Mouse (Mus musculus) embryo, embryonic 10 days (tissue): Measurements from ENCODE around the gene Vegfa.
"Not testable (repeated sequence)": the region's sequence is repeated elsewhere in the genome, so short reads cannot be mapped to it uniquely, and the experiment has no call there.

ENCODE experiments used
- DNase-seq: peaks from one replicate; pipeline ENCODE4 v3.0.0-alpha.2; 2015; ENCODE audit warnings: low spot score

The Vegfa gene

DNA sequence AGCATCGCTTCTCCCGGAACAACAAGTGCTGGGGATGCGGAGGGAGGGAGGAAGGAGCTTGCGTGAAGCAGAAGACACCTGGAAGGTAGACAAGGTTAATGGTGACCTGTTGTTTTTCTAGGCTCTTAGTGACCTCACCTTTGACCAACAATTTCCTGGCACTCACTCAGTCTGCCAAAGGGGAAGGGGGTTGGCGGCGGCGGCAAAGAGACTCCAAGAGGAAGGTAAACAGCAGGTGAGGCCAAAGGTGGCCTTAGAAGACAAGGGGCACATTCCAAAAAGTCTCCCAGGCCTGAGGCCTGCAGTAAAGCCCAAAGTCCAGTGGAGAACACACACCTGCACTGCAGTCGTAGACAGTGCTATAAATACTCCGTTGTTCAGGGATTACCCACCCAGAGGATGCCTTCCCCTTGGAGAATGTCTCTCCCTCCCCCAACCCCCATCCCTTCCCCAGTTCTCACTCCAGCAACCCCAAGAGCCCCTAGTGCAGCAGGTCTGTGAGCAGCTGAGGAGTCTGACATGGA is 35.2 kb downstream of the Vegfa start:
- DNase-seq = no peak

DNA sequence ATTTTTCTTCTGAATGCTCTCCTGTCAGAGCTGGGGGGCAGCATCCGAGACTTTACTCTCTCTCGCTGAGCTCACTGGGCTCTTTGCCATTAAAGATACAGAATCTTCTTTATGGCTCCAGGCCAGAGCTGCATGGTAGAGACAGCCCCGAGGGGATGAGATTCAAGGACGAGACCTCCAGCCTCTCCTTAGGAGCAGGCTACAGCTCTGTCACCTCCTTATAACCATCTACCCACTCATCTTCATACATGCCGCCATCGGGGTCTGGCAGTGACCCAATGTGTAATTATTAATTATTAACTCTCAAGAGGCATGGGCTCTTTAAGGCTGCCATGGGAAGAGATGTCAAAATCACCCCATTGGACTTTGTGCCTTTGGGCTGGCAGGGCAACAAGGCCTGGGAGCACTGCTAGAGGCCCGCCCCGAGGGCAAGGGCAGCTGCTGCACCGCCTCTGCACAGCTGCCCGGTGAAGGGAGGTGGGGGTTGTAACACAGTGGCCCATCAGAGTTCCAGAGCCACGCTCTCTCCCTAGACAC is 37.8 kb downstream of the Vegfa start:
- no peak for DNase-seq

DNA sequence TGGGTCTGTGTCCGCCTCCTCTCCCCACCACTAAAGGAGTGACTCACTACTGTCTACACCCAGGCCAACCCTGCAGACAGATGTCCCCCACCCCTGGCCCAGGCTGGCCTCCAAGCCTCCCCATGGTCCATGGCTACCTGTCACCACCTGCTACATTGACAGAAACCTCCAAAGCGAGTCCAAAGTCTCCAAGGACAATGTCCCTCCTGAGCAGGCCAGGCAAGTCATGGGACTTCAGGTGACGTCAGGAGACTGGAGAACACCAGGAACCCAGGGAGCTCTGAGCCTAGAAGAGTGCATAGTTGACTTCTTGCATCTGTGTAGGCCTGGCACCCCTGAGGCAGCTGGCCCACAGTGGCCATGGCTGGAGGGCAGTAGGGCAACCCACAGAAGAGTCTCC is 45.3 kb downstream of the Vegfa start:
- no peak for DNase-seq

DNA sequence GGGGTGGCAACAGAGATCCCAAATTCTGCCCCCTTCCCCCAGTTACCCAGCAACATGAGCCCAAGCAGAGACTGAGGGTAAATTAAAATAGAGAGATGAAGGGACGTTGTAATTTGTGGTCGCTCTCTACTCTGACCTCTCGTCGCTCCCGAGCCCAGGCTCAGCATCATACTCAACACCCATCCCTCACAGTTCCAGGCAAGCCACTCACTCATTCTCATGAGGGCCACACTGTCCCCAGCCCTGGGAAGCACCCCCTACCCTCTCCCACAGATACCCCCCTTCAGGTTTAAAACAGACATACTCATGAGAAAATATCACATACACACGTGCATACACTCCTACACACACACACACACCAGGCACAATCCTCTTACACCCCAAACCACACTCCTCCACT is 45.8 kb downstream of the Vegfa start:
- DNase-seq = no peak

DNA sequence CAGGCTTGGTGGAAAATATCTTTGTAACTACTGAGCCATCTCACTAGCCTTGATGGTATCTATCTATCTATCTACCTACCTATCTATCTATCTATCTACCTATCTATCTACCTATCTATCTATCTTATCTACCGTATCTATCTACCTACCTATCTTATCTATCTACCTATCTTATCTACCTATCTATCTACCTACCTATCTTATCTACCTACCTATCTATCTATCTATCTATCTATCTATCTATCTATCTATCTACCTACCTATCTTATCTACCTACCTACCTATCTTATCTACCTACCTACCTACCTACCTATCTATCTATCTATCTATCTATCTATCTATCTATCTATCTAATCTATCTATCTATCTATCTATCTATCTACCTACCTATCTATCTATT is 49.0 kb downstream of the Vegfa start:
- DNase-seq = not testable (repeated sequence)

DNA sequence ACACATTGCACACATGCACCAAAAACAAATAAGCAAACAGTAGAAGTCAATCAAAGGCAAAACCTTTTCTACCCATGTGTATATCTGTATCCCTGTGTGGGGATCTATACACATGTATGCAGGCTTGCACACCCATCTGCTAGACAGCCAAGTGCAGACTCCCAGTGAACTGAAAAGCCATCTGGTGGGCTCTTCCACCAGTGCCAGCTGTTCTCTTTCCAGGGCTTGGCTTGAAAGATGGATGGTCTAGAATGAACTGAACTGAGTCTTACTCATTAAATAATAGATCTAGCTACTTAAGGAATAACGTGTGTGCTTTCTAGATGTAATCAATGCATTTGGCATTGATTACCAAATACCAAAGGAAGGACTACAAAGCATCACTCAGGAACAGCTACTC is 50.3 kb downstream of the Vegfa start:
- DNase-seq = no peak

DNA sequence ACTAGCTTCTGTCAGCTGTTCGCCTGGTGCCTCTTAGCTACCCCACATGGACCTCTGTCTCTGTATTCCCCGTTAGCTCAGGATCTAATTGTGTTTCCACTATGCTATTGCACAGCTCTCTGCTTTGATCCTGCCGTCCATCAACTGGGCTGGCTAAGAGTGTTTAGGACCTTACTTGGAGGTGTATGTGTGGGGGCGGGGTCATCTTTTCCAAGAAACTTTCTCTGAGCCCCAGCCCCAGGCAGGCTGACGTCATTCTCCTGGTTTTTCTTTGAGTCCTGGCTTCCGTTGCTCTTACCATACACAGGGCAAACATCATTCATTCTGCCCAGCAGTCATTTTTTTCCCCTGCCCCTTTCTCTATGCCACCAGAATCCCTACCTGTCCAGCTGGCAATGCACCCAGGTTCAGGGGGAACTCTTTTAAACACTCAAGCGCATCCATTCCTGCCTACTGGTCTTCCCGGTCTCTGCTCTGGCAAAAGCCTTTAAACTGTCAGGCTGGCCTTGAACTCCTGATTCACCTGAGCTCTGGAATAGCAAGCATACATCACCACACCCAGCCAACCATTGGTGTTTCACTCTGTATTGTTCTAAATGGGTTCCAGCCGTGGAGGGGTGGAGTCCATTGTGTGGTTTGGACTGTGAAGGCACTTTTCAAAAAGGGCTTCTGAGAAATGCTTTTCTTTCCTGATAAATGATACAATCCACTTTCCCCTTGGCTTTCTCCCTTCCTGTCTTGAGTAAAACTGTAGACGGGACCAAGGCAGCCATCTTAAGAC is 53.0 kb downstream of the Vegfa start:
- no peak for DNase-seq

DNA sequence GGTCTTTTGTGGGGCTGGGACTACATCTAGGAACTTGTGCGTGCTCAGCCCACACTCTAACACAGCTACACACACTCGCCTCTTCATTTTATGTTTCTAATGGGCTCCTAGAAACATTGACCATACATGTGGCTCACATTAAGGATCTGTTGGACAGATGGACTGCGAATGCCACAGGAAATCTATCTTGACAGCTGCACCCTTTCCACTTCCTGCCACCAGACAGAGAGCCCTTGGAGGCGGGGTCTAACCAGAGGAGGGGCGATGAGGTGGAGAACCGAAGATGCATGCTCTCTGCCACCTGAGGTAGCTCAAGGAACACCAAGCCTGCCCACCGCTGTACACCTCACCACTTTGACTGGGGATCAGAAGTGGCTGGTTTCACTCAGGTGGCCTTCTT is 57.7 kb downstream of the Vegfa start:
- peak; percentile 68 for DNase-seq

DNA sequence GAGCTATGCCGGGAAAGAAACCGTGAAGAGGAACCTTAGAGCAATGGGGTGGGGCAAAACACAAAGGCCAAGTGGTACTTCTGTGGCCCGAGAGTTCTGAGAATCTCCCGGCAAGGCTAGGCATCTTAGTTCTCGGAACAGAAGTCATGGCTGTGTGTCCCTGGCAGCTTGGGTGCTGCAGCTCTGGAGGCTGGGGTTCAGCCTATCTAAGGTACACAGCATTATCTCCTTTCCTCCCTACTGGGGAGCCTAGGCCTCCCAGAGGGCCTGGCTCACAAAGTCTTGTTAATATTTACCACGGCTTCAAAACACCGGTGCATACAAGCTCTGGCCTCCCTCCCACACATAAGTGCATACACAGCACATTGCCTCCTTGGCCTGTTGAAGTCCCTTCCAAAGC is 59.0 kb downstream of the Vegfa start:
- DNase-seq = no peak

DNA sequence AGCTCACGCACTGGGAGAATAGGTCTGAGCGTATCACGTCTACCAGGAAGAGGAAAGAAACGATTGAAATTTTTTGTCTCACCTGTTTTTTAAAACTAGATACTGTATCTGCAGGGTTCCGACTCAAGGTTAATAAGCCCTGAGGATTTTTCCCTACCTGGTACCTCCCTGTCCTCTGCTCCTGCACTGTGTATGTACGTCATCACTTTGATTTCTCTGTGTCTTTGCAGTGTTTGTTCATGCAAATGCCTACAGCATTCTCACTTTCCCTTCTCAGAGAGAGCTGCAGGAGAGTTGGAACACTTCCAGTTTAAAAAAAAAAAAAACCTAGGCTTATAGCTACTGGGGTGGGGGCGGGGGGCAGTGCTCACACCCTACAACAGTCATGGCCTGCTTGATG is 59.8 kb downstream of the Vegfa start:
- no peak for DNase-seq

DNA sequence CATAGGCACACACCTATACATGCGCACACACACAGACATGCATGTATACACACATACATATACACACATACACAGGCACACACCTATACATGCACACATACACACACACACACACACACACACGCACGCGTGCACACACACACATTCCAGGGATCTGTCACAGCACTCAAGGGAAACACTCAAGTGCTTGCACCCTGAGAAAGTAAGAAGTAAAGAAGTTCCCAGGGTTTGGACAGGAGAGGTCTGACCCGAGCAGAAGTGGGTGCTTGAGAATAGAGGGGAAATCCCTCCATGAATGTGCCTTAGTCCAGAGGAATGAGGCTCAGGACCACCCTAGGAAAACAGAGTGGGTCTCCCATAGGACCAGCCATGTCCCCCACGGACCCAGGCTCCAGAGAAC is 60.4 kb downstream of the Vegfa start:
- DNase-seq = no peak

DNA sequence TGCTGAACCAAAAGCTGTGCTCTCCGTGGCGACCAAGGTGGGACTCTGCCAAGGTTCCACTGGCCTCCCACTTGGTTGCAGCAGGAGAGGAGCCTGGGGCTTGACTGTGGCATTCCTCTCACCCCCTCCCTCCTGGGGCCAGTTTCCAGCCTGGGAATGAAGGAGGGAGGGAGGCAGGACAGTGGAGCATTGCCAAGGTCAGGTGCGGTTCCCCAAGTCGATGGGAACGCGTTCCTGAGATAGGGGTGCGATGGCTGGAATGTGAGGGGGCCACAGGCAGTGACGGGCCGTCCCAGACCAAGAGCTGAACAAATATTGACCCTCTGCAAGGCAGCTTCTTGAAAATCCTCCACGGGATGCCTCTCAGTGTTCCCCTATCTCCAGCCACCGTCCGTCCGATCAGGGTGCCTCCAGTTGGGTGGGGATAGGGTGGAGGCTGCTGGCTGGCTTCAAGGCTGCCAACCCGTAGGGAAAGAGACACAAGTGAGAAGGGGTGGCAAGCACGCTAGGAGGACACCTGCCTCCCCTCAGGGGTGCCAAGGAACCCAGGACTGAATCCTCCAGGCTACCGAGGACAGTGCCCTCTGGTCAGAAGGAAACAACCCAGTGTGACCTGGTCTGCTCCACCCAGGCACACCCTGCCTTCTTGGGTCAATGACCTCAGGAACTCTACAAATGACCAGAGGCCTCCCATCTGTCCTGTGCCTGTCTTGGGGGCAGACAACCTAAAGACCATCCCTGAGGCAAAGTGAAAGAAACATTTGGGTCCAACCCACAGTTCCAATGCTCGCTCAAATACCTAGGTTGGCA is 61.2 kb downstream of the Vegfa start:
- DNase-seq = no peak

DNA sequence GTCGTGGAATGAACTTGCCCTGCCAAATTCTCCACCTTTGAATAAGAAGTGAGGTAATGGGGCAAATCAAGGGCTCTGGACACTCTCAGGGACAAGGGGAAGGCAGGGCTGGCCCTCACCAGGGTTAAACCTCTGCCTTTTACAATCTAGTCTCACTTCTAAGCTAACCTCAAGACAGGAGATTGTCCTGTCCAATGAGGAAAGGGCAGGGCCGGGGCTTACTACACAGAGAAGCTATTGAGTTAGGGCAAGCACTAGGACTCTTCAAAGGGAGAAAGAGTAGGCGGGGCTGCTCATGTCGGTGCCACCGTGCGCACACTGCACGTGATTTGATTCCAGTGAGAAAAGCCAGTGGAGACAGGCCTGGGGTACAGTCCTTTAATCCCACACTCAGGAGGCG is 62.6 kb downstream of the Vegfa start:
- DNase-seq = no peak

DNA sequence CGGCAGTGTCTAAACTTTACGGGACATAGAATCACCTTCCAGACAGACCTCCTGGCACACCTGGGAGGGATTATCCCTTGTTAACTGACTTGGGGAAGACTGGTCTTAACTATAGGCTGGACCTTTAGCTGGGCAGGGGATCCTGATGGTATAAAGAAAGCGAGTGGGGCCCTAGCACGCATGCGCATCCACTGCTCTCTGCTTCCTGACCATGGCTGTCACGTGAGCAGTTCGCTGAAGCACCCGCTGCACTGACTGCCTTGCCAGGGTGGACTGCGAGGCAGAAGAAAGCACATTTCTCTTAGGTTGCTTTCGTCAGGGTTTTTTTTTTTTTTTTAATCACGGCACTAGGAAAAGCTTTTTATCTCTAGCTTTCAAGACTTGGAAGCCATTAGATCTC is 63.8 kb downstream of the Vegfa start:
- no peak for DNase-seq
